13 mouse cellular contexts compared by ENCODE assay signal in genomic region chr16:84876082-84876481, GRCm38 (mm10). TPM values are rescaled to one million over a fixed set of nuclear protein-coding genes. Genes with fewer than 3 reads are reported as not detected.
DNase-seq lines count a peak whose midpoint lies in the region; ATAC-seq and TF ChIP-seq lines count a peak whose summit lies in the region.
"Had no signal": no experiment of that assay in that cellular context is flagged by ENCODE, and none has a peak within 500 bp of the region (broad histone marks: within the 10 kb centered on the region; RNA-seq: fewer than 3 reads in every experiment).

No protein-coding gene starts in this region.

- H3K9ac ChIP-seq in kidney, embryonic 14.5 days (ENCODE audit: low read depth, low read length), result no peak overlapping the region
- H3K9ac ChIP-seq in midbrain, embryonic 11.5 days (ENCODE audit: low read length), result no peak overlapping the region
- H3K9ac ChIP-seq in forebrain, postnatal 0 days, result no peak overlapping the region
- H3K9ac ChIP-seq in midbrain, embryonic 15.5 days, result no peak overlapping the region
- H3K9ac ChIP-seq: lung, embryonic 15.5 days had no signal

- H3K4me3 ChIP-seq in kidney, embryonic 14.5 days (ENCODE audit: low read length), result no peak overlapping the region
- H3K4me3 ChIP-seq in midbrain, embryonic 11.5 days (ENCODE audit: low read depth, low read length), result no peak overlapping the region
- H3K4me3 ChIP-seq in midbrain, embryonic 10.5 days, result no peak overlapping the region
- H3K4me3 ChIP-seq in forebrain, postnatal 0 days (ENCODE audit: low read depth, low read length), result no peak overlapping the region
- no peak overlapping the region for H3K4me3 ChIP-seq in midbrain, embryonic 15.5 days
- H3K4me3 ChIP-seq: erythroblast, embryonic 14.5 days; lung, embryonic 15.5 days had no signal

- H3K9me3 ChIP-seq in kidney, embryonic 14.5 days (ENCODE audit: control insufficient read depth, low read length), result no peaks in the 10 kb centered on the region
- H3K9me3 ChIP-seq in midbrain, embryonic 11.5 days (ENCODE audit: control insufficient read depth, low read length), result no peaks in the 10 kb centered on the region
- H3K9me3 ChIP-seq in midbrain, embryonic 10.5 days (replicated peaks), result no peaks in the 10 kb centered on the region
- H3K9me3 ChIP-seq in forebrain, postnatal 0 days (ENCODE audit: low read length), result no peaks in the 10 kb centered on the region
- no peaks in the 10 kb centered on the region for H3K9me3 ChIP-seq in midbrain, embryonic 15.5 days
- H3K9me3 ChIP-seq: lung, embryonic 15.5 days had no signal

- no peak overlapping the region for H3K27ac ChIP-seq in kidney, embryonic 14.5 days (ENCODE audit: low read depth, low read length)
- H3K27ac ChIP-seq in midbrain, embryonic 11.5 days (ENCODE audit: low read depth, low read length), result no peak overlapping the region
- no peak overlapping the region for H3K27ac ChIP-seq in midbrain, embryonic 10.5 days (replicated peaks)
- no peak overlapping the region for H3K27ac ChIP-seq in forebrain, postnatal 0 days (ENCODE audit: low read depth, low read length)
- H3K27ac ChIP-seq in midbrain, embryonic 15.5 days, result no peak overlapping the region
- H3K27ac ChIP-seq: lung, embryonic 15.5 days had no signal

- no peak for ATAC-seq in kidney, embryonic 14.5 days (ENCODE audit: low FRiP score, low TSS enrichment)
- no peak for ATAC-seq in midbrain, embryonic 11.5 days (ENCODE audit: low FRiP score)
- ATAC-seq in forebrain, postnatal 0 days, result peak; percentile 68
- peak; percentile 61 for ATAC-seq in midbrain, embryonic 15.5 days (replicated peaks)
- ATAC-seq in erythroblast, adult 5-6 weeks (replicated peaks; ENCODE audit: low FRiP score, poor library complexity, severe bottlenecking), result no peak

- 58% methylated on average over 8 of the region's 8 CpGs for WGBS in kidney, embryonic 14.5 days
- WGBS in midbrain, embryonic 11.5 days, result 71% methylated on average over 8 of the region's 8 CpGs
- 79% methylated on average over 8 of the region's 8 CpGs for WGBS in midbrain, embryonic 10.5 days
- 29% methylated on average over 8 of the region's 8 CpGs for WGBS in forebrain, postnatal 0 days
- 42% methylated on average over 8 of the region's 8 CpGs for WGBS in midbrain, embryonic 15.5 days

- H3K36me3 ChIP-seq in kidney, embryonic 14.5 days (ENCODE audit: control insufficient read depth, insufficient read depth, low read length), result no peaks in the 10 kb centered on the region
- H3K36me3 ChIP-seq in midbrain, embryonic 11.5 days (ENCODE audit: control insufficient read depth, insufficient read depth, low read length), result no peaks in the 10 kb centered on the region
- no peaks in the 10 kb centered on the region for H3K36me3 ChIP-seq in midbrain, embryonic 10.5 days
- no peaks in the 10 kb centered on the region for H3K36me3 ChIP-seq in forebrain, postnatal 0 days (ENCODE audit: insufficient read depth)
- no peaks in the 10 kb centered on the region for H3K36me3 ChIP-seq in midbrain, embryonic 15.5 days (replicated peaks)
- H3K36me3 ChIP-seq: lung, embryonic 15.5 days had no signal

- 0 out of 2 replicates have a peak overlapping the region, but pooled peaks have one; percentile 45 for H3K4me2 ChIP-seq in kidney, embryonic 14.5 days (replicated peaks; ENCODE audit: low read depth, low read length)
- no peak overlapping the region for H3K4me2 ChIP-seq in midbrain, embryonic 11.5 days
- H3K4me2 ChIP-seq in forebrain, postnatal 0 days (ENCODE audit: low read depth), result peak overlapping the region; percentile 21; the same call in 1 of the 2 replicates
- H3K4me2 ChIP-seq in midbrain, embryonic 15.5 days, result no peak overlapping the region

- H3K4me1 ChIP-seq in kidney, embryonic 14.5 days (ENCODE audit: control insufficient read depth, insufficient read depth, low read length), result no peaks in the 10 kb centered on the region
- no peaks in the 10 kb centered on the region for H3K4me1 ChIP-seq in midbrain, embryonic 11.5 days (ENCODE audit: control insufficient read depth, insufficient read depth, low read length)
- H3K4me1 ChIP-seq in midbrain, embryonic 10.5 days, result no peaks in the 10 kb centered on the region
- peaks cover 7% of the 10 kb centered on the region for H3K4me1 ChIP-seq in forebrain, postnatal 0 days (ENCODE audit: insufficient read depth)
- peaks cover 11% of the 10 kb centered on the region; the same call in 1 of the 2 replicates for H3K4me1 ChIP-seq in midbrain, embryonic 15.5 days
- H3K4me1 ChIP-seq: lung, embryonic 15.5 days had no signal

- H3K27me3 ChIP-seq in kidney, embryonic 14.5 days (ENCODE audit: control insufficient read depth, insufficient read depth, low read length), result no peaks in the 10 kb centered on the region
- no peaks in the 10 kb centered on the region for H3K27me3 ChIP-seq in midbrain, embryonic 11.5 days (ENCODE audit: control insufficient read depth, insufficient read depth, low read length)
- no peaks in the 10 kb centered on the region for H3K27me3 ChIP-seq in midbrain, embryonic 10.5 days (ENCODE audit: low read depth, poor library complexity, severe bottlenecking)
- no peaks in the 10 kb centered on the region for H3K27me3 ChIP-seq in forebrain, postnatal 0 days (ENCODE audit: insufficient read depth, low read length)
- no peaks in the 10 kb centered on the region for H3K27me3 ChIP-seq in midbrain, embryonic 15.5 days (replicated peaks)
- H3K27me3 ChIP-seq: lung, embryonic 15.5 days had no signal

- TF ChIP-seq CTCF in forebrain, postnatal 0 days (IDR thresholded peaks at IDR 0.05; ENCODE audit: low read depth), result no peak

- no peak for DNase-seq in kidney, adult 11 months
- peak; percentile 81 for DNase-seq in midbrain, embryonic 11.5 days (ENCODE audit: low spot score, missing footprints)
- no peak for DNase-seq in midbrain, embryonic 10.5 days (ENCODE audit: low spot score)
- DNase-seq in forebrain, postnatal 0 days, result peak; percentile 63
- DNase-seq in adrenal gland, adult 2 months, result no peak
- DNase-seq: cerebellum, postnatal 25 days; heart, postnatal 4 days; thymus, adult 2 months had no signal

RNA-seq across cellular contexts. Expression of gene Atp5j, which starts 40.7 kb away (rescaled TPM):
- polyA plus RNA-seq in kidney, embryonic 14.5 days (2014; fragmentation: Nextera tagmentation; extraction: Ambion mirVana), result 989 and 1,322 TPM in 2 replicates
- 778 and 822 TPM in 2 replicates for polyA plus RNA-seq in midbrain, embryonic 11.5 days (2014; fragmentation: Nextera tagmentation; extraction: Ambion mirVana)
- 818 and 827 TPM in 2 replicates for polyA plus RNA-seq in midbrain, embryonic 10.5 days (2016; fragmentation: Nextera tagmentation; extraction: Ambion mirVana)
- 160 and 174 TPM in 2 replicates for total RNA-seq in forebrain, postnatal 0 days (2014; rRNA removed)
- polyA plus RNA-seq in forebrain, postnatal 0 days (2015; fragmentation: Nextera tagmentation; extraction: Ambion mirVana), result 830 and 1,009 TPM in 2 replicates
- 708 and 715 TPM in 2 replicates for polyA plus RNA-seq in midbrain, embryonic 15.5 days (2015; fragmentation: Nextera tagmentation; extraction: Ambion mirVana)
- 100 to 1,000 TPM; 451 to 484 TPM for total RNA-seq in adrenal gland, adult 2 months (2021)
- polyA plus RNA-seq in adrenal gland, adult 2 months (2012; rRNA removed), result 192 and 291 TPM in 2 replicates
- 96.3 and 126 TPM in 2 replicates for total RNA-seq in erythroblast, adult 5-6 weeks (2015; ENCODE audit: low replicate concordance)
- 35.4 and 106 TPM in 2 replicates for total RNA-seq in erythroblast, adult 5-6 weeks (2017; ENCODE audit: low replicate concordance)

RNA-seq across cellular contexts. Expression of gene Gabpa, which starts 41.4 kb away (rescaled TPM):
- polyA plus RNA-seq in kidney, embryonic 14.5 days (2014; fragmentation: Nextera tagmentation; extraction: Ambion mirVana), result 27.5 and 44.7 TPM in 2 replicates
- polyA plus RNA-seq in midbrain, embryonic 11.5 days (2014; fragmentation: Nextera tagmentation; extraction: Ambion mirVana), result 41.2 and 45.1 TPM in 2 replicates
- polyA plus RNA-seq in midbrain, embryonic 10.5 days (2016; fragmentation: Nextera tagmentation; extraction: Ambion mirVana), result 35.5 and 37.5 TPM in 2 replicates
- total RNA-seq in forebrain, postnatal 0 days (2014; rRNA removed), result 20.7 and 26.8 TPM in 2 replicates
- polyA plus RNA-seq in forebrain, postnatal 0 days (2015; fragmentation: Nextera tagmentation; extraction: Ambion mirVana), result 7.9 and 10.5 TPM in 2 replicates
- polyA plus RNA-seq in midbrain, embryonic 15.5 days (2015; fragmentation: Nextera tagmentation; extraction: Ambion mirVana), result 17.5 and 18.7 TPM in 2 replicates
- total RNA-seq in adrenal gland, adult 2 months (2021), result 10 to 100 TPM; 44.1 to 46.1 TPM
- 2.6 and 2.7 TPM in 2 replicates for polyA plus RNA-seq in adrenal gland, adult 2 months (2012; rRNA removed)
- 26.1 and 42.7 TPM in 2 replicates for total RNA-seq in erythroblast, adult 5-6 weeks (2015; ENCODE audit: low replicate concordance)
- 20.1 and 31.1 TPM in 2 replicates for total RNA-seq in erythroblast, adult 5-6 weeks (2017; ENCODE audit: low replicate concordance)

Comparison
In these comparisons a context has a peak if more than half of its experiments do, and no peak if none do; other contexts are left out.
1. ATAC-seq: peak in forebrain, postnatal 0 days (single experiment) and midbrain, embryonic 15.5 days (single experiment); none in kidney, embryonic 14.5 days (single experiment), midbrain, embryonic 11.5 days (single experiment) and erythroblast, adult 5-6 weeks (single experiment).
2. DNase-seq: peak in midbrain, embryonic 11.5 days (single experiment) and forebrain, postnatal 0 days (single experiment); none in kidney, adult 11 months (single experiment), midbrain, embryonic 10.5 days (single experiment) and adrenal gland, adult 2 months (single experiment).
3. H3K4me2 ChIP-seq: peak in kidney, embryonic 14.5 days (single experiment) and forebrain, postnatal 0 days (single experiment); none in midbrain, embryonic 11.5 days (single experiment) and midbrain, embryonic 15.5 days (single experiment).